Mouse (Mus musculus): ENCODE measurements around the gene Rps23. TPM values are rescaled to one million over a fixed set of nuclear protein-coding genes. Genes with fewer than 3 reads are reported as not detected.

The Rps23 gene
- polyA plus RNA-seq (2017; shearing (Covaris generic)) = 832 TPM

DNA sequence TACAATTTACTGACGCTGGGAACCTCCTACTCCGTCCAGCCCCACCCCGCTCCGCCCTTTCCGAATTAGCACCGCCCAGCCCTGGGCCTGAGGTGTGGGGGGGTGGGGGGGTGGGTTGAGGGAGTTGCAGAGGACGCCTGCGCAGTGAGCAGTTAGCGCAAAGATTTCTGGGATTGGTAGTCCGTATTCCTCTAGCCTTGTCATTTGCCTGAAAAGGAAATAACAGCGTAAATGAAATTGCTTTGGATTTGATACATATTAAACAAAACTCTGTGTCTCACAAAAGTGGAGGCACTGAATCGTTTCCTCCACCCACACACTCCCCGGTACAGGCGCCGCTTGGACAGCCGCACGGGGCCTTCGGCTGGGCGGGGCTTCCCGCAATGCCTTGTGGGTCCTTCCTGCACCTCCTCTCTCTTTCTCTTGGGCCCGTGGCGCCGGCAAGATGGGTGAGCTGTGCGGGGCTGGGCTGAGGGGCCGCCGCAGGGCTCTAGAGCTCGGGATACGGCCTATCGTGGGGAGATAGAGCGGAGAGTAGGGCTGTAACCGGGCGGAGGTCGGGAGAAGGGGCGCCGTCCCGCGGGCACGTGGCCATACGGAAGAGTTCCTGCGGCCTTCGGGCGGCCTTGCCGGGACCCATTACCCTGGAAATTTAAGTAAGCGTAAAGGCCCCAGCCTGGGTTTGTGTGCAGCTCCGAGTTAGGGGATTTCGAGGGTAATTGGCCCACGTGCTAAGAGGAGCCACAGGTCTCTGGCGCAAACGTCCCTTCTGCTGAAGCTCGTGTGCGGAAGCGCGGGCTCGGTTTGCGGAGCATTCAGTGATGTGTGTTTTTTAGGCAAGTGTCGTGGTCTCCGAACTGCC, at the start of gene Rps23:
TSS of gene Rps23 (plus strand) at position 208 of the 862 bp plus-strand sequence.

GRCm38 (mm10) chr13:90905176-90905575, 17.6 kb upstream of the Rps23 start, which contains the start of gene Atp6ap1l:
Gene Atp6ap1l, minus strand, starts transcription at chr13:90905355.

Other genes starting within 250 kb of the Rps23 start
- gene Atp6ap1l, start 17.6 kb upstream of the Rps23 start, polyA plus RNA-seq (2017; shearing (Covaris generic)) = not detected